Mouse (Mus musculus): Measurements from ENCODE around the gene Thoc3. TPM values are rescaled to one million over a fixed set of nuclear protein-coding genes. Genes with fewer than 3 reads are reported as not detected.
A peak's percentile ranks its signal among the peaks of the same experiment; 100 is the strongest.

Gene Thoc3
- 38.7 and 41.5 TPM in 2 replicates for polyA plus RNA-seq (2011; ENCODE audit: insufficient read depth, insufficient read length, low read depth, missing spikeins)

DNA sequence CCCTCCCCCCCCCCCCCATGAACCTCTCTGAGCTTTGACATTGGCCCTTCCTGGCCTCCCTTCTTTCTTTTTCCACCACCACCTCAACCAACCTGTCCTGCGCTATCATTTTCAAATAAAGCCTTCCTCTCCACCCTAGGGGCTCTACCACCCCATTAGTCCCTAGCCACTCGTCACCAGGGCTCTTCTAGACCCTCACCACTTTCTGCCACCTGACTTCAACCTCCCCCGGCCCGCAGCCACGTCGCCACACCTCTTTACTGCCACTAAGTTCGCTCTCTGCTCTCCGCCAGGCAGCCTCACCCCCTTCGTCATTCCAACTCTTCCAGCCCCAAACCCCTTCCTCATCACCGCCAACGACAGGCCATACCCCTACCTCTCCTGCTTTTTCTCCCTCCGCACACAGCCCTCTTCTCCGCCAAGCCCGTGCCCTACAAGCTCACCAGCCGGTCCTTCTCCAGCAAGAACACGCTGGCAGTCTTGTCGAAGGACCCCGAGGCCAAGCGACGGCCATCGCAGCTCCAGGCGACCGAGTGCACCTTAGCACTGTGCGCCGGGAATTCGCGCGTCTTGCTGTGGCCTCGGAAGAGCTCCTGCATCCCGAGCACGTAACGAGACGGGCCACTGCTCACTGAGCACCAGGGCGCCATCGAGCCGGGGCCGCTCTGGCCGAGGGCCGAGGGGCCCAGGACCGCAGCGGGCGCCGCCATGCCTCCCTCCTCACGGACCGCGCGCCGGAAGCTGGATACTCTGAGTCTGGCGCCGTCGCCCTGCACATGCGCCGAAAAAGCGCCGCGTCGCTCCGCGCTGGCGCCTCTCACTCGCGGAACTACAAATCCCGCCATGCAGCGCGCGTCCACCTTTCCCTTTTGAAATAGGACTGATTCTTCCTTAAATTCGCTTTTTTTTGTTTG is at the start of gene Thoc3:
Thoc3 (minus strand) TSS at position 752 of the 914 bp plus-strand sequence.
- H3K4me3 ChIP-seq (ENCODE audit: low read depth, low read length) = peak within 1 kb of the TSS; percentile 96

DNA sequence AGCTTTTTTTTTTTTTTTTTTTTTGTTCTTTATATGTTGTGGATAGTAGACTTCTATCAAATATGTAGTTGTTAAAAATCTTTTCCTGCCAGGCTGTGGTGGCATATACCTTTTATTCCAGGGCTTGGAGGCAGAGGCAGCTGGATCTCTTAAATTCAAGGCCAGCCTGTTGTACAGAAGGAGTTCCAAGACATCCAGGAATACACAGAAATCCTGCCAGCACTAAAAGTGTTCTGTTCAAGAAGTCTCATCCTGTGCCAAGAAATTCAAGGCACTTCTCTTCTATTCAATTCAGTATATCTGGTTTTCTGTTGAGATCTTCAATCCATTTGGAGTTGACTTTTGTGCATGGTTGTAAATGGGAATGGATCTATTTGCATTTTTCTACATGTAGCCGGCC is 37.3 kb upstream of the Thoc3 start:
- Histone ChIP-seq H3K27ac (ENCODE audit: insufficient read depth, low read length) (no peak overlapping the region), H3K36me3 (ENCODE audit: control insufficient read depth, insufficient read depth, low read length, poor library complexity, severe bottlenecking) (no peaks in the 10 kb centered on the region), H3K4me3 (ENCODE audit: low read depth, low read length) (no peak overlapping the region), H3K4me1 (ENCODE audit: control insufficient read depth, insufficient read depth, low read length) (no peaks in the 10 kb centered on the region), H3K9ac (ENCODE audit: low read depth, poor library complexity, severe bottlenecking) (no peak overlapping the region), H3K27me3 (ENCODE audit: control insufficient read depth, insufficient read depth, low read length, poor library complexity, severe bottlenecking) (no peaks in the 10 kb centered on the region), H3K9me3 (replicated peaks; ENCODE audit: control insufficient read depth, insufficient read depth, low read length, poor library complexity, severe bottlenecking) (no peaks in the 10 kb centered on the region)
- TF ChIP-seq EP300 (IDR thresholded peaks at IDR 0.05; ENCODE audit: insufficient read depth, low read depth, low read length) (no peak), CTCF (IDR thresholded peaks at IDR 0.05; ENCODE audit: low read depth, low read length) (no peak), POLR2A (IDR thresholded peaks at IDR 0.05; ENCODE audit: insufficient read depth, low read length) (no peak)

More for the DNA sequence above, at the start of gene Thoc3:
- no peaks in the 10 kb centered on the region for H3K27me3 ChIP-seq (ENCODE audit: control insufficient read depth, insufficient read depth, low read length, poor library complexity, severe bottlenecking)
- H3K4me1 ChIP-seq (ENCODE audit: control insufficient read depth, insufficient read depth, low read length) = peaks cover 2% of the 10 kb centered on the region
- H3K36me3 ChIP-seq (ENCODE audit: control insufficient read depth, insufficient read depth, low read length, poor library complexity, severe bottlenecking) = peaks cover 35% of the 10 kb centered on the region
- H3K9ac ChIP-seq (ENCODE audit: low read depth, poor library complexity, severe bottlenecking) = peak within 1 kb of the TSS; percentile 65
- peaks cover 14% of the 10 kb centered on the region; the same call in 1 of the 2 replicates for H3K9me3 ChIP-seq (replicated peaks; ENCODE audit: control insufficient read depth, insufficient read depth, low read length, poor library complexity, severe bottlenecking)
- no peak within 1 kb of the TSS for H3K27ac ChIP-seq (ENCODE audit: insufficient read depth, low read length)
- TF ChIP-seq POLR2A (IDR thresholded peaks at IDR 0.05; ENCODE audit: insufficient read depth, low read length) (no peak), EP300 (IDR thresholded peaks at IDR 0.05; ENCODE audit: insufficient read depth, low read depth, low read length) (no peak), CTCF (IDR thresholded peaks at IDR 0.05; ENCODE audit: low read depth, low read length) (no peak)

DNA sequence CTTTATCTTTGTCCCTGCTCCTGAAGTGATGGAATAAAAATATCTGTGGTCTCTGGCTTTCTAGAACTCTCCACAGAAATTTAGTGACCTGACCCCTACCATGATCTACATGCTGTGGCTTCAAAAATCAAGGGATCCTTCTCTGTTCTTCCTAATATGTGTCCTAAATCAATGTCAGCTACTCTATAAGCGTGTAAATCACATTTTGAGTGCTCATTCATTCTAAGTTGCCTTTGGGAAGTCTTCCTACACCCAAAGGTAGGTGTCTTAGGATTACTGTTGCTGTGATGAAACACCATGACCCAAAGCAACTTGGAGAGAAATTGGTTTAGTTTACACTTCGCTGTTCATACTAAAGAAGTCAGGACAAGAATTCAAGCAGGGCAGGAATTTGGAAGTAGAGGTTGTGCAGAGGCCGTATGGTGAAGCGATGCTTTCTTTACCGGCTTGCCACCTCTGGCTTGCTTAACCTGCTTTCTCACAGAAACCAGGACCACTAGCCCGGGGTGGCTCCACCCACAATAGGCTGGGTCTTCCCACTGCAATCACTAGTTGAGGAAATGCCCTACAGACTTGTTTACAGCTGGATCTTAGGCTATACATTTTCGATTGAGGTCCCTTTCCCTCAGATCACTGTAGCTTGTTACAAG is 36.1 kb upstream of the Thoc3 start:
- H3K4me1 ChIP-seq (ENCODE audit: control insufficient read depth, insufficient read depth, low read length) = no peaks in the 10 kb centered on the region
- peak overlapping the region; percentile 88 for H3K4me3 ChIP-seq (ENCODE audit: low read depth, low read length)
- no peaks in the 10 kb centered on the region for H3K9me3 ChIP-seq (replicated peaks; ENCODE audit: control insufficient read depth, insufficient read depth, low read length, poor library complexity, severe bottlenecking)
- H3K27me3 ChIP-seq (ENCODE audit: control insufficient read depth, insufficient read depth, low read length, poor library complexity, severe bottlenecking) = no peaks in the 10 kb centered on the region
- no peaks in the 10 kb centered on the region for H3K36me3 ChIP-seq (ENCODE audit: control insufficient read depth, insufficient read depth, low read length, poor library complexity, severe bottlenecking)
- no peak overlapping the region for H3K27ac ChIP-seq (ENCODE audit: insufficient read depth, low read length)
- peak overlapping the region; percentile 93 for H3K9ac ChIP-seq (ENCODE audit: low read depth, poor library complexity, severe bottlenecking)
- TF ChIP-seq CTCF (IDR thresholded peaks at IDR 0.05; ENCODE audit: low read depth, low read length) (no peak), EP300 (IDR thresholded peaks at IDR 0.05; ENCODE audit: insufficient read depth, low read depth, low read length) (no peak), POLR2A (IDR thresholded peaks at IDR 0.05; ENCODE audit: insufficient read depth, low read length) (no peak)

DNA sequence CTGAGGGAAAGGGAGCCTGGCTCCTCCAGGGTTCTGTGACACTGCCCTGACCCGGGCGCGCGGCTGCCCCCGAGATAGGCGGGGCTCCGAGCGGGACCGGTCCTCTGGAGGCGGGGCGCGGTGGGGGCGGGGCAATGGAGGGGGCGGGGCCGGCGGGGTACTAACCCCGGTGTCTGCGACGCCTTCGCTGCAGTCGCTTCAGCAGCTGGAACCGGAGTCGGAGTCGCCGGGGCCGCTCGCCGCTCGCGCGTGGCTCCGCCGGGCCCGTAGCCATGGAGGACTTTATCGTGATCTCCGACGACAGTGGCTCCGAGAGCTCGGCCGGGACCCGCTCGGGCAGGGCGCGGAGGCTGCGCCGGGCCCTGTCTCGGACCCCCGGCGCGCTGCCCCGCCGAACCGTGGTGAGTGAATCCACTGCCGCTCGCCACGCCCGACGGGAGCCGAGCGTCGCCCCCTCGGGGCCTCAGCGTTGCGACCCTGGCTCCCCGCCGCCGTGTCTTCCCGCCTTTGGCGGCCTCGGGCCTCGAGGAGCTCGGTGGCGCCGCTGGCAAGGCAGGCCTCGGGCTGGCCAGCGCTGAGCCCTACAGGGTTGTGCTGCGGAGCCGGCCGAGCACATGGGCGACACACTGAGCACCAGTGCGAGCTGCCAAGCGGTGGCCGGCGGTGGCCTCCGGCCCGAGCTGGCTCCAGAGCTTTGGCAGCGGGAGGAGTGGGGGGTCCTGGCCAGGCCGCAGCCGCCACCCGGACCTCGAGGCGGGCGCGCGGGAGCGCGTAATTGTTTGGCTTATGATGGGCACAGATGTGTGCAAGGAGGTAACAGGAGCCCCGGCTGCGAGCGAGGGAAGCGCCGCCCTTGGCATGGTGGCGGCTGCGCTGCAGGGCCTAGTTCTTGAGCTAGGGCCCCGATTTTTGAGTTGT is 35.2 kb upstream of the Thoc3 start, which contains the start of gene Simc1:
Simc1 (plus strand) TSS at position 176 of the 918 bp plus-strand sequence.
- Histone ChIP-seq H3K27me3 (ENCODE audit: control insufficient read depth, insufficient read depth, low read length, poor library complexity, severe bottlenecking) (no peaks in the 10 kb centered on the region), H3K27ac (ENCODE audit: insufficient read depth, low read length) (no peak within 1 kb of the TSS), H3K9ac (ENCODE audit: low read depth, poor library complexity, severe bottlenecking) (peak within 1 kb of the TSS; percentile 93), H3K4me3 (ENCODE audit: low read depth, low read length) (peak within 1 kb of the TSS; percentile 88), H3K36me3 (ENCODE audit: control insufficient read depth, insufficient read depth, low read length, poor library complexity, severe bottlenecking) (no peaks in the 10 kb centered on the region), H3K9me3 (replicated peaks; ENCODE audit: control insufficient read depth, insufficient read depth, low read length, poor library complexity, severe bottlenecking) (no peaks in the 10 kb centered on the region), H3K4me1 (ENCODE audit: control insufficient read depth, insufficient read depth, low read length) (no peaks in the 10 kb centered on the region)
- TF ChIP-seq CTCF (IDR thresholded peaks at IDR 0.05; ENCODE audit: low read depth, low read length) (no peak), POLR2A (IDR thresholded peaks at IDR 0.05; ENCODE audit: insufficient read depth, low read length) (peak; percentile 52)

DNA sequence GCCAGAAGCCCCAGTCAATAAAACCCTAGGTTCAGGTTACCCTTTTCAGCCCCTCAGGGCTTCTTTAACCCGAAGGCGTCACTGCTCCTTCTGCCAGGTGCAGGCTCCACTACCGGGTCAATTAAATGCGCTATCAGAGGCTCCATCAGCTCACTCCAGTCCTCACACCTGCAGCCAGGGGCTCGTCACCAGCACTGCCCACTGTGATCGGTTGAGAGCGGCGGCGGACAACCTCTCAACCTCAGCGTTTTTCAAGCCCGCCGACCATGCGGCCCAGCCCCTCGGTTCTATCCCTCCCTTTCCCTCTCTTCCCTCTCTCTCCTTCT is 34.6 kb upstream of the Thoc3 start:
- TF ChIP-seq POLR2A (IDR thresholded peaks at IDR 0.05; ENCODE audit: insufficient read depth, low read length) = no peak
- no peak for TF ChIP-seq EP300 (IDR thresholded peaks at IDR 0.05; ENCODE audit: insufficient read depth, low read depth, low read length)
- TF ChIP-seq CTCF (IDR thresholded peaks at IDR 0.05; ENCODE audit: low read depth, low read length) = no peak
- no peaks in the 10 kb centered on the region for H3K9me3 ChIP-seq (replicated peaks; ENCODE audit: control insufficient read depth, insufficient read depth, low read length, poor library complexity, severe bottlenecking)
- H3K36me3 ChIP-seq (ENCODE audit: control insufficient read depth, insufficient read depth, low read length, poor library complexity, severe bottlenecking) = no peaks in the 10 kb centered on the region
- H3K4me1 ChIP-seq (ENCODE audit: control insufficient read depth, insufficient read depth, low read length) = no peaks in the 10 kb centered on the region
- H3K4me3 ChIP-seq (ENCODE audit: low read depth, low read length) = peak overlapping the region; percentile 77
- H3K27me3 ChIP-seq (ENCODE audit: control insufficient read depth, insufficient read depth, low read length, poor library complexity, severe bottlenecking) = no peaks in the 10 kb centered on the region
- H3K27ac ChIP-seq (ENCODE audit: insufficient read depth, low read length) = no peak overlapping the region
- H3K9ac ChIP-seq (ENCODE audit: low read depth, poor library complexity, severe bottlenecking) = peak overlapping the region; percentile 93
